Comparison of ENCODE assay signal across 20 mouse cellular contexts in the genomic region with DNA sequence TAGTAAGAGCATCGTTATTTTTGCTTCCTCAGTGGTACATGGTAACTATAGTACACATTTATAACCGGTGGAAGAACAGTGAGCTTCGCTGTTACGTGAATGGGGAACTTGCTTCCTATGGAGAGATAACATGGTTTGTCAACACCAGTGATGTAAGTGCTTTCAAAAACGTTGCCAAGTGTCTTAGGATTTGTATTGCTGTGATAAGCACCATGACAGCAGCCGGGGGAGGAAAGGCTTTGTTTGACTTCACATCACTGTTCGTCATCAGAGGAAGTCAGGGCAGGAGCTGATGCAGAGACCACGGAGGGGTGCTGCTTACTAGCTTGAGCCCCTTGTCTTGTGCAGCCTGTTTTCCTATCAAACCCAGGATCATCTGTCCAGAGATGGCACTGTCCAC.
"Had no signal": no experiment of that assay in that cellular context is flagged by ENCODE, and none has a peak within 500 bp of the region (broad histone marks: within the 10 kb centered on the region; RNA-seq: fewer than 3 reads in every experiment).

No protein-coding gene starts in this region.

- H3K4me2 ChIP-seq: limb, embryonic 13.5 days; liver, embryonic 12.5 days; liver, embryonic 15.5 days; midbrain, embryonic 11.5 days; midbrain, embryonic 15.5 days; neural tube, embryonic 13.5 days had no signal

- H3K9ac ChIP-seq: limb, embryonic 13.5 days; liver, embryonic 12.5 days; liver, embryonic 15.5 days; midbrain, embryonic 15.5 days; neural tube, embryonic 13.5 days had no signal

- DNase-seq: kidney, postnatal 25 days; layer of hippocampus, adult 9-11 months; liver; lung, adult 18-20 months; lung, postnatal 14 days; retina, postnatal 1 day; thymus, adult 18-20 months; thymus, postnatal 36 days had no signal

- H3K4me3 ChIP-seq: layer of hippocampus, adult 2 months; limb, embryonic 10.5 days; limb, embryonic 13.5 days; liver, embryonic 12.5 days; liver, embryonic 15.5 days; megakaryocyte, embryonic 14.5 days; midbrain, embryonic 15.5 days; myocyte; neural tube, embryonic 13.5 days had no signal

- H3K27me3 ChIP-seq: limb, embryonic 13.5 days; liver, embryonic 12.5 days; liver, embryonic 15.5 days; megakaryocyte, embryonic 14.5 days; midbrain, embryonic 15.5 days; neural tube, embryonic 13.5 days had no signal

- H3K36me3 ChIP-seq: limb, embryonic 10.5 days; limb, embryonic 13.5 days; liver, embryonic 12.5 days; midbrain, embryonic 15.5 days; neural tube, embryonic 13.5 days had no signal

- H3K27ac ChIP-seq: kidney, postnatal 0 days; layer of hippocampus, adult 2 months; limb, embryonic 10.5 days; limb, embryonic 13.5 days; liver, embryonic 12.5 days; liver, embryonic 15.5 days; macrophage; midbrain, embryonic 15.5 days; neural tube, embryonic 13.5 days had no signal

- H3K4me1 ChIP-seq: limb, embryonic 10.5 days; limb, embryonic 13.5 days; liver, embryonic 12.5 days; liver, embryonic 15.5 days; midbrain, embryonic 15.5 days; neural tube, embryonic 13.5 days had no signal

- ATAC-seq: liver, embryonic 12.5 days; midbrain, embryonic 15.5 days had no signal

- H3K9me3 ChIP-seq: limb, embryonic 10.5 days; limb, embryonic 13.5 days; liver, embryonic 12.5 days; liver, embryonic 15.5 days; megakaryocyte, embryonic 14.5 days; midbrain, embryonic 15.5 days; neural tube, embryonic 13.5 days had no signal
